Mouse (Mus musculus) E14TG2a.4 (cell line): ENCODE measurements around the gene Amd1.
A peak's percentile ranks its signal among the peaks of the same experiment; 100 is the strongest.

ENCODE experiments used
- H3K27me3 ChIP-seq: 2 replicates; pipeline ENCODE4 v1.6.1; 2014; ENCODE audit warnings: low read length, control low read depth; ENCODE audit not compliant: insufficient read depth
- H3K36me3 ChIP-seq: 2 replicates; pipeline ENCODE4 v1.6.1; 2014; ENCODE audit warnings: low read length, control low read depth; ENCODE audit not compliant: insufficient read depth
- H3K4me1 ChIP-seq: replicated peaks from 2 replicates; pipeline ENCODE4 v1.6.1; 2014; ENCODE audit warnings: low read depth, low read length, control low read depth
- H3K4me3 ChIP-seq: replicated peaks from 2 replicates; pipeline ENCODE4 v1.5.1; 2014; ENCODE audit warnings: mild to moderate bottlenecking, low read length
- H3K9me3 ChIP-seq: 2 replicates; pipeline ENCODE4 v1.6.1; 2014; ENCODE audit warnings: low read length, control low read depth
- CTCF ChIP-seq: conservative IDR thresholded peaks from 2 replicates; pipeline ENCODE4 v1.5.1; 2014; ENCODE audit warnings: low read length
- NANOG ChIP-seq: IDR thresholded peaks from 2 replicates; pipeline ENCODE4 v1.6.1; 2014; ENCODE audit warnings: borderline replicate concordance, low read length, mixed read lengths
- POU5F1 ChIP-seq: IDR thresholded peaks from 2 replicates; pipeline ENCODE4 v1.6.1; 2014; ENCODE audit warnings: low read length, borderline replicate concordance

Amd1 gene

DNA sequence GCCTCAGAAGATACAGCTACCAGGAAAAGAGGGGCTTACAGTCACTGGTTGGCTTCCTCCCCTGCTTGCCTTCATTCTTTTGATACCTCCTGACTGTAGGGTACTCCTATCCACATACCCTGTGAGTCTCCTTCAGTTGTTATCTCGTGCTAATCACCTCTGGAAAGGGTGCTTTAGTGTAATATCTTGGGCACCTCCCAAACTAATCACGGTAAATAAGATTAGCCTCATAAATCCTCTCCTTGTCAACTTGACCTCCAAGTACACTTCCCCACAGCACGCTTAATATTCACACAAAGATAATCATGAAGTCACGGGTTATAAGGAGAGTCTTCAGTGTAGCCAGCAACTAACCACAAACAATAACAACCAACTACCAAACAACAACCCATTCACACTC lies 40.0 kb upstream of the Amd1 start:
- Histone ChIP-seq H3K4me3 (no peak overlapping the region), H3K27me3 (0 out of 2 replicates have a peak, but pooled peaks cover 4% of the 10 kb centered on the region), H3K36me3 (no peaks in the 10 kb centered on the region), H3K9me3 (no peaks in the 10 kb centered on the region), H3K4me1 (peaks cover 23% of the 10 kb centered on the region)
- no peak for TF ChIP-seq NANOG
- TF ChIP-seq CTCF = no peak
- no peak for TF ChIP-seq POU5F1

- Histone ChIP-seq H3K36me3 (no peaks in the 10 kb centered on the region), H3K4me3 (no peak within 1 kb of the TSS; the same call in 1 of the 2 replicates), H3K9me3 (no peaks in the 10 kb centered on the region), H3K4me1 (peaks cover 23% of the 10 kb centered on the region), H3K27me3 (0 out of 2 replicates have a peak, but pooled peaks cover 4% of the 10 kb centered on the region)
- no peak for TF ChIP-seq NANOG
- TF ChIP-seq CTCF = no peak
- no peak for TF ChIP-seq POU5F1
These were observed 37.5 kb upstream of the Amd1 start, which contains the start of gene Cdk19 for GRCm38 (mm10) chr10:40339351-40339964. Gene Cdk19 (plus strand): TSS chr10:40339564.

- TF ChIP-seq NANOG = peak; percentile 65; the same call in 1 of the 2 replicates
- no peak for TF ChIP-seq CTCF
- peaks cover 9% of the 10 kb centered on the region for H3K4me1 ChIP-seq
- peaks cover 23% of the 10 kb centered on the region for H3K9me3 ChIP-seq
- no peak overlapping the region for H3K4me3 ChIP-seq
- no peaks in the 10 kb centered on the region for H3K27me3 ChIP-seq
- no peaks in the 10 kb centered on the region for H3K36me3 ChIP-seq
These were observed 30.9 kb upstream of the Amd1 start for GRCm38 (mm10) chr10:40332864-40333263.

DNA sequence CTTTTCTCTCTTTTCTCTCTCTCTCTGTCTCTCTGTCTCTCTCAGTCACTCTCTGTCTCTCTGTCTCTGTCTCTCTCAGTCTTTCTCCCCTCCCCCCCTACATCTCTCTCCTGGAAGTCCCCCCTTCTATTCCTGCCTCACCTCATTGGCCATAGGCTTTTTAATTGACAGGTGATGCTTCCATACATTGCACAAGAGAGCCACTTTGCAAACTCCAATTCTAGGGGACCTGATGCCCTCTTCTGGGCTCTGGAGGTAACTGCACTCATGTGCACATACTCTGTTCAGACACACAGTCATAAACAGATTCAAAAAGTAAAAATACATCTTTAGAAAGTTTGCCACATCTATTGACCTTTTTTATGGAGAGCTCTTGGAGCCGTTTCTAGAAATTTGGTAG lies 28.3 kb upstream of the Amd1 start:
- Histone ChIP-seq H3K27me3 (no peaks in the 10 kb centered on the region), H3K4me1 (peaks cover 10% of the 10 kb centered on the region), H3K36me3 (no peaks in the 10 kb centered on the region), H3K9me3 (peaks cover 37% of the 10 kb centered on the region), H3K4me3 (no peak overlapping the region)
- peak; percentile 47 for TF ChIP-seq CTCF
- no peak for TF ChIP-seq NANOG

DNA sequence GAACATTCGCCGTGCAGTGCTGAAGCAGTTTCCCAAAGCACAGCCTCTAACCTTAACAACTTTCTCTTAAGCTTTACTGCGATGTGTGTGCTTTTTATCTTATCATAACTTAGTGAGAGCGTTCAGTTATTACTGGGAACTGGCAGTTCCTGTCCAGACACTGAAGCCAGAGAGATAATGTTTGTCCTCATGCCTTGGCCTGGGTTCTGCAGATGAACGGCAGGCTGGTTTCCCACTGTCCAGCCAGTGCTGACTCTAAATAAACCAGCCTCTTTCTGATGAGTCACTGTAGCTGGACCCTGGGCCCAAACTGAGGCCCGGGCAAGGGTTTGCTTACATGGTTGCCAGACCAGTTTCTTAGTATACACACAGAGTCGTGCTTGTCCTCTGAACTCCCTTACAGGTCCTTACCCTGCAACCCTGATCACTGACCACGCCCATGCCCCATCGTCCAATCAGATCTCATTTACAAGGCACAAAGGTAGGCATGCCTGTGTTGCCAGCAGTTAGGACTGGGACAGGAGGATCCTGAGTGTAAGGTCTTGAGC lies 26.1 kb upstream of the Amd1 start:
- H3K27me3 ChIP-seq = no peaks in the 10 kb centered on the region
- TF ChIP-seq CTCF (no peak), POU5F1 (no peak), NANOG (no peak)
- H3K4me1 ChIP-seq = peaks cover 10% of the 10 kb centered on the region
- H3K36me3 ChIP-seq = no peaks in the 10 kb centered on the region
- H3K4me3 ChIP-seq = no peak overlapping the region
- H3K9me3 ChIP-seq = peaks cover 45% of the 10 kb centered on the region

GRCm38 (mm10) chr10:40320306-40320705 lies 18.3 kb upstream of the Amd1 start:
- H3K36me3 ChIP-seq = no peaks in the 10 kb centered on the region
- H3K27me3 ChIP-seq = peaks cover 2% of the 10 kb centered on the region; the same call in 1 of the 2 replicates

DNA sequence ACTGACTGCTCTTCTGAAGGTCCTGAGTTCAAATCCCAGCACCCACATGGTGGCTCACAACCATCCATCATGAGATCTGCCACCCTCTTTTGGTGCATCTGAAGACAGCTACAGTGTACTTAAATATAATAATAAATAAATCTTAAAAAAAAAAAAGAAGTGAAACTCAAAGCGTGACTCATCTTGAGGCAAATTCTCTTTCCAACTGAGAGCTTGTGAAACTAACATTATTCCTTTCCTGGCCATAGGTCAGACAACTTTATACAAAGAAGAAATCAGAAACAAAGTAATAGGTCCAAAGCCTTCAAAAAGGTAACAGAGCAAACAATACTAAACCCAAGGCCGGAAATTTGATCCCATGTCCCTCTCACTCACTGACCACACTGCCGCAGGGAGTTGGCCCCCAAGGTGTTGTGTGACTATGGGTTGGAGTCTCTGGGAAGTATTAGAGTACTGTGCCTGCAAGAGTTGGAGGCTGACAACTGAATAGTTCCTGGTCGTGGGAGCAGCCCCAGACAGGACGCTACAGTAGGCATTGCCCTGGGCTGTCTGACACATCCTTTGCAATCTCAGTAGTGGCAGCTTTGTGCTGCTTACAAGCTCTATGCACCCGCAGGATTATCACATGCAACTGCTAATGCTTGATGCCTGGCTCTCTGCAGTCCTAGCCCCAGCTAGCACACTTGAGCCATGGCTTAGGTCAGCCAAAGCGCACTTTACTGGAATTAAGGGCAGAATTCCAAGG lies 15.0 kb upstream of the Amd1 start:
- peaks cover 2% of the 10 kb centered on the region; the same call in 1 of the 2 replicates for H3K27me3 ChIP-seq
- H3K36me3 ChIP-seq = no peaks in the 10 kb centered on the region
- H3K4me1 ChIP-seq = peaks cover 8% of the 10 kb centered on the region
- H3K9me3 ChIP-seq = peaks cover 11% of the 10 kb centered on the region
- no peak overlapping the region for H3K4me3 ChIP-seq
- no peak for TF ChIP-seq POU5F1
- TF ChIP-seq CTCF = no peak
- TF ChIP-seq NANOG = no peak

More at GRCm38 (mm10) chr10:40320306-40320705, 18.3 kb upstream of the Amd1 start:
- Histone ChIP-seq H3K9me3 (peaks cover 19% of the 10 kb centered on the region), H3K4me3 (no peak overlapping the region), H3K4me1 (no peaks in the 10 kb centered on the region; the same call in 1 of the 2 replicates)
- TF ChIP-seq NANOG = no peak

DNA sequence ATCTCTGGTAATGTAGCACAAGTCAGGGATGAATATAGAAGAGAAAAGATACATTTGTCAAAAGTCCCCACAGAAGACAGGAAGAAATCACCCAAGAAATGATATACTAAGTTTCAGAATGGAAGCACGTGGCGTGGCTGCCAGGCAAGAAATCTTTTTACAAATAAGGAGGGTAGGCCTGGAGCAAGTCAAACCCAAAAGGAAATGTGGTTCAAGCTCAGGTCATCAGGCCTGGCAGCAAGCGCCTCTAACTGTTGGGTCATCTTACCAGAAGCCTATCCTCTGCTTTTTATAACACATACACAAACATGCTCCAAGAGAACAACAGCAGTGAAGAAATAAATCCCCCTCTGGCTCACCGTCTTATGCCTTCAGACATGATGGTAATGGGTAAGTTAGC lies 10.8 kb upstream of the Amd1 start:
- H3K9me3 ChIP-seq = no peaks in the 10 kb centered on the region
- H3K27me3 ChIP-seq = no peaks in the 10 kb centered on the region
- H3K4me1 ChIP-seq = peaks cover 36% of the 10 kb centered on the region
- H3K4me3 ChIP-seq = no peak overlapping the region
- no peaks in the 10 kb centered on the region for H3K36me3 ChIP-seq
- TF ChIP-seq NANOG (no peak), CTCF (no peak), POU5F1 (no peak)

DNA sequence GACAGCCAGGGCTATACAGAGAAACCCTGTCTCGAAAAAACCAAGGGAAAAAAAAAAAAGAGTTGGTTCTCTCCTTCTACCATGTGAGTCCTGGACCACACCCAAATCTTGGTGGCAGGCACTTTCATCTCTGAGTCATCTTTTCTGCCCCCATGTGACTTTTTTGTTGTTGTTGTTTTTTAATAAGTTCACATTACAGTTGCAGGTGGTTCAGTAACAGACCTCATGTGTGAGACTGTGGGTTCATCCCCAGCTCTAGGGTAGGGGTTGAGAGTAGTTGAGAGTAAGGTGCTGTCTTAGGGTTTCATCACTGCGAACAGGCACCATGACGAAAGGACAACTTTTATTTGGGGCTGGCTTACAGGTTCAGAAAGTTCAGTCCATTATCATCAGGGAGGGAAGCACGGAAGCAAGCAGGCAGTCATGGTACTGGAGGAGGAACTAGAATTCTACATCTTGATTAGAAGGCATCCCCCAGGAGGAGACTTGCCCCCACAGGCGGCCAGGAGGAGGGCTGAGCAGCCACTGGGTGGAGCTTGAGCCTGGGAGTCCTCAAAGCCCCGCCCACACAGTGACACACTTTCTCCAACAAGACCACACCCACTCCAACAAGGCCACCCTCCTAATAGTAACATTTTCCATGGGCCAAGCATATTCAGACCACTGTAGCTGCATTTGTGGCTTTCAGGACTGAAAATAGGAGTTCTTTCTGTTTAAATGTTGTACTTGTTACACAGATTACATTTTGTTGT lies 8.1 kb upstream of the Amd1 start:
- TF ChIP-seq CTCF (no peak), POU5F1 (no peak), NANOG (no peak)
- Histone ChIP-seq H3K36me3 (no peaks in the 10 kb centered on the region), H3K4me3 (no peak overlapping the region), H3K9me3 (peaks cover 9% of the 10 kb centered on the region), H3K4me1 (peaks cover 43% of the 10 kb centered on the region), H3K27me3 (peaks cover 7% of the 10 kb centered on the region)
